Mouse (Mus musculus) monocyte, adult 2 months (primary cell): ENCODE results near the gene Cyld.

Source experiments
- DNase-seq, 2 experiments: peaks; one replicate each; pipeline ENCODE4 v3.0.0; 2022; ENCODE audit warnings: low spot score in 2 of 2, low read depth in 1 of 2

The Cyld gene

GRCm38 (mm10) chr8:88686906-88687235 lies 10.0 kb upstream of the Cyld start:
- no peak for DNase-seq

- no peak for DNase-seq
These were observed 7.7 kb upstream of the Cyld start for GRCm38 (mm10) chr8:88689151-88689550.

GRCm38 (mm10) chr8:88689891-88690290 lies 6.9 kb upstream of the Cyld start:
- no peak for DNase-seq

- DNase-seq = no peak
These were observed 5.4 kb upstream of the Cyld start for GRCm38 (mm10) chr8:88691342-88691948.

GRCm38 (mm10) chr8:88691961-88692360 lies 4.9 kb upstream of the Cyld start:
- DNase-seq = no peak

GRCm38 (mm10) chr8:88692866-88693265 lies 4.0 kb upstream of the Cyld start:
- DNase-seq = no peak

- no peak for DNase-seq
These were observed 3.5 kb upstream of the Cyld start for GRCm38 (mm10) chr8:88693376-88693775.

- DNase-seq = peak; percentile 27 to 52
These were observed 2.5 kb upstream of the Cyld start for GRCm38 (mm10) chr8:88694291-88694690.

- no peak for DNase-seq
These were observed 600 bp upstream of the Cyld start for GRCm38 (mm10) chr8:88696228-88696627.

- DNase-seq = no peak
These were observed 809 bp downstream of the Cyld start for GRCm38 (mm10) chr8:88697642-88698031.

GRCm38 (mm10) chr8:88698048-88698447 lies 1.2 kb downstream of the Cyld start:
- DNase-seq = no peak

- DNase-seq = no peak
These were observed 4.8 kb downstream of the Cyld start for GRCm38 (mm10) chr8:88701611-88702010.

GRCm38 (mm10) chr8:88702816-88703215 lies 6.0 kb downstream of the Cyld start:
- DNase-seq = no peak

- DNase-seq = no peak
These were observed 26.6 kb downstream of the Cyld start for GRCm38 (mm10) chr8:88723256-88723963.

GRCm38 (mm10) chr8:88755175-88755791 lies 58.5 kb downstream of the Cyld start:
- DNase-seq = peak; percentile 48 to 59

GRCm38 (mm10) chr8:88761980-88762379 lies 65.2 kb downstream of the Cyld start:
- DNase-seq = no peak

GRCm38 (mm10) chr8:88771241-88771640 lies 74.4 kb downstream of the Cyld start:
- no peak for DNase-seq

- DNase-seq = no peak
These were observed 77.9 kb downstream of the Cyld start for GRCm38 (mm10) chr8:88774593-88775297.

GRCm38 (mm10) chr8:88775298-88775646 lies 78.4 kb downstream of the Cyld start:
- no peak for DNase-seq

- no peak for DNase-seq
These were observed 83.3 kb downstream of the Cyld start for GRCm38 (mm10) chr8:88780142-88780541.

- no peak for DNase-seq
These were observed 84.5 kb downstream of the Cyld start for GRCm38 (mm10) chr8:88781283-88781682.

- DNase-seq = no peak
These were observed 86.9 kb downstream of the Cyld start for GRCm38 (mm10) chr8:88783722-88784121.
